Mouse (Mus musculus) large intestine, adult 2 months (tissue): ENCODE measurements around the gene Cd4. TPM values are rescaled to one million over a fixed set of nuclear protein-coding genes. Genes with fewer than 3 reads are reported as not detected.
"Not testable (repeated sequence)": the region's sequence is repeated elsewhere in the genome, so short reads cannot be mapped to it uniquely, and the experiment has no call there.

Experiments used
- DNase-seq: peaks from one replicate; pipeline ENCODE4 v3.0.0-alpha.2; 2012; ENCODE audit warnings: low read depth, low spot score
- WGBS: fragments of 180-500 bp; shearing (Covaris S2); methylation state at CpG from one replicate; pipeline ENCODE4 v1.1.7; 2018; 5-methylcytosine and 5-hydroxymethylcytosine counted together
- polyA plus RNA-seq: library from polyadenylated mRNA; depleted of rRNA; stranded (reverse); fragments of >200 nt; gene quantifications from 2 replicates; pipeline ENCODE4 v1.2.3, GENCODE M21; 2012

The Cd4 gene
- polyA plus RNA-seq, 1 experiment = 6.7 TPM

GRCm38 (mm10) chr6:124857840-124858530 is 30.0 kb downstream of the Cd4 start:
- DNase-seq = no peak
- 30% methylated on average over 26 of the region's 26 CpGs for WGBS

DNA sequence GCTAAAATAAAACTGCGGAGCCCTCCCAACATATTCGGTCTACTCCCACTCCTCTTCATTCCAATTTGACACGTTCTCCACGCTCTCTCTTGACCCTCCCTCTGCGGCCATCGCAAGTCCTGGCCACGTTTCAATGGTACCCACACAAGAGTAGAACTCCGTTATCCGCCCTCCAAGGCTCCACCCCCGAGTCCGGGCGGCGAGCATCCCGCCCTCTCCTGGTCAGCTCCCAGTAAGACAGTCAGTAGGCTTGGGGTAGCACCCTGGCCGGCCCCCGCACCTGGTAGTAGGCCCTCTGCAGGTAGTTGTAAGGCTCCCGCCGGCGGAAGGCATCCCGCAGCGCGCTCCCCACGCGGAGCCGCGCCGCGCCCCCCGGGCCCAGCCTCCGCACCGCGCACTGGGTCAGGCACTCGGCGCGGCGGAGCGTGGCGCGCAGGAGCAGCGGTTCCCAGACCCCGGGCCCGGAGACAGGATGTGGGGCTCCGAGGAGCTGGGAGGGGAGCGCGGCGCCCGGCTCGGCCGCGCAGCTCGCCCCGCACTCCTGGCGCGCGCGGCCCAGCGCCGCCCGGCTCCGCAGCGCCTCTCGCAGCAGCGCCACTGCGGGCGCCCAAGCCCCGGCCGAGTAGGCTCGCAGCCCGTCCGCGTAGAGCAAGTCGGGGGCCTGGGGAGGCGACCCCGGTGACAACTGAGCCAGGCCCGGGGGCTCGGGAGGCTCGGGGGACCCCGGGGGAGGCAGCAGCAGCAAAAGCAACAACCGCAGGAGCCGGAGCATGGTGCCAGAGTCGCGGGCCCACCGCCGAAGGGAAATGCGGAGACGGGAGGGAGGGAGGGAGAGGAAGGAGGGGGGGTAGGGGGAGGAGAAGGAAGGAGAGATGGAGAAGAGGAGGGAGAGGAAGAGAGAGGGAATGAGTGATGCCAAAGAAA is 30.8 kb downstream of the Cd4 start, which contains the start of gene P3h3:
Gene P3h3, minus strand, starts transcription at position 837 of the 924 bp plus-strand sequence.
- 2% methylated on average over 86 of the region's 86 CpGs for WGBS
- no peak for DNase-seq

DNA sequence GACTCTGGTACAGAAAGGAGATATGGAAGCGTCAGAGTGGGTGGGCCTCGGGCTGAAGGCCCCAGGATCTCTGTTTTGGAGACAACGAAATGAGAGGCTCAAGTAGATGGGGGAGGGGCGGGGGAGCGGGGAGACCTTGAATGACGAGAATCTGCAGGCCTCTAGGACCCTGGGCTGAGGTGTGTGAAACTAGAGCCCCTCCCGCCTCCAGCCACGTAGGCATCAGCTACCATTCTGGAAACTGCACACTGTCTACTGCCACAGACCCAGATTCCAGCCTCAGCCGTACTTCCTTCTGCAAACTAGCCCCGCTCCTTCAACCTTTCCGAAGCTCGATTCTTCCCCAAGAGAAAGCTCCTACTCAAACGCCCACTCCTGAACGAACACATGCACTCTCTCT is 31.7 kb downstream of the Cd4 start:
- 33% methylated on average over 14 of the region's 14 CpGs for WGBS
- DNase-seq = no peak

DNA sequence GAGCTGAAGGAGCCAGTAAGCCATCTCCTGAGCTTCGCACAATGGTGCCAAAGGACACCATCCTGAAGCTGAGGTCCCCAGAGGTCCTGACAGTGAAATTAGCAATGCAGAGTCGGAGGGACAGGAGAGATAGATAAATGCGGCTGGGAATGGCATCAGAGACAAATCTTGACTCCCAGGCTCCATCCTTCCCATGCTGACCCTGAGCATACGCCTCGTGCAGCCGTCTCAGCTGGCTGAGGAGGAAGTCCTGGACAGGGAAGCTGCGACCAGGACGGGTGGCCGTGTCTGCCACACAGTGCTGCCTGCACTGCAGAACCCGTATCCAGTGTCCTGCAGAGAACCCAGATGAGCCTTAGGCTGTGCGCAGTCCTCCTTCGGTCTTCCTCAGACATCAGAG is 33.4 kb downstream of the Cd4 start:
- WGBS = 66% methylated on average over 12 of the region's 12 CpGs
- DNase-seq = no peak

DNA sequence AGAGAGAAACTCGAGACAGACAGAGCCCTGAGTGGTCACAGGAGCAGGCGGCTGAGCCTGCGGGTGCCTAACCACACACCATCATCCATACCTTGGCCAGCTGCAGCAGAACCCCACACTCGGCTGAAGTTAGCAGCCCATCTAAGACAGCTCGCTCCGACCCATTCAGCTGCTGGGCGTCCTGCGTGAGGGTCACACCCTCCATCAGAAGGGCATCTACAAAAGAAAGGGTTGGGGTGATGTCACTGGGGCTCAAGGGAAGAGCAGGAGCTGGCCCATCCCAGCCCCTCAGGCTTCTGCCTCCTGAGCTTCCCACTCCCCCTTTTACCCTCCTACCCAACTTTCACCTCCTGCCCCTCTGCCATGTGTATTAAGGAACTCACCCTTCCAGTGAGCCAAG is 37.5 kb downstream of the Cd4 start:
- DNase-seq = no peak
- WGBS = 57% methylated on average over 8 of the region's 8 CpGs

DNA sequence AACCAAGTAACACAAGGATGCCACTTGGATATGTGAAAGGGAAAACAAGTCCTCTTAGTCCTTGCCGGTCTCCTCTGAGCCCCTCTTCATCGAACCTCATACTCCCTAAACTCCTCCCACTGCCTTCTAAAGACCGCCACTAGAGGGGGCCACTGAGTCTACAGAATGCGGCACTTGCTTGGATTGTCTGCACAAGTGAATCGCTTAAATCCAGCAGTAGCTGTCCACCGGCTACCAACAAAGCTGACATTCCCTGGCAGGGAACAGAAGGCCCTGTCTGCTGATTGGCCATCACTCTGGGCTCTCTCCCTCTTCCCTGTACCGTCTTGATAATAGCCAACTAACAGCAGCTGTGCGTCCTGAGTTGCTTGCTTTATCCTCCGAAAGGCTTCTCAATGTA is 40.7 kb downstream of the Cd4 start:
- peak; percentile 70 for DNase-seq
- 16% methylated on average over 9 of the region's 9 CpGs for WGBS

DNA sequence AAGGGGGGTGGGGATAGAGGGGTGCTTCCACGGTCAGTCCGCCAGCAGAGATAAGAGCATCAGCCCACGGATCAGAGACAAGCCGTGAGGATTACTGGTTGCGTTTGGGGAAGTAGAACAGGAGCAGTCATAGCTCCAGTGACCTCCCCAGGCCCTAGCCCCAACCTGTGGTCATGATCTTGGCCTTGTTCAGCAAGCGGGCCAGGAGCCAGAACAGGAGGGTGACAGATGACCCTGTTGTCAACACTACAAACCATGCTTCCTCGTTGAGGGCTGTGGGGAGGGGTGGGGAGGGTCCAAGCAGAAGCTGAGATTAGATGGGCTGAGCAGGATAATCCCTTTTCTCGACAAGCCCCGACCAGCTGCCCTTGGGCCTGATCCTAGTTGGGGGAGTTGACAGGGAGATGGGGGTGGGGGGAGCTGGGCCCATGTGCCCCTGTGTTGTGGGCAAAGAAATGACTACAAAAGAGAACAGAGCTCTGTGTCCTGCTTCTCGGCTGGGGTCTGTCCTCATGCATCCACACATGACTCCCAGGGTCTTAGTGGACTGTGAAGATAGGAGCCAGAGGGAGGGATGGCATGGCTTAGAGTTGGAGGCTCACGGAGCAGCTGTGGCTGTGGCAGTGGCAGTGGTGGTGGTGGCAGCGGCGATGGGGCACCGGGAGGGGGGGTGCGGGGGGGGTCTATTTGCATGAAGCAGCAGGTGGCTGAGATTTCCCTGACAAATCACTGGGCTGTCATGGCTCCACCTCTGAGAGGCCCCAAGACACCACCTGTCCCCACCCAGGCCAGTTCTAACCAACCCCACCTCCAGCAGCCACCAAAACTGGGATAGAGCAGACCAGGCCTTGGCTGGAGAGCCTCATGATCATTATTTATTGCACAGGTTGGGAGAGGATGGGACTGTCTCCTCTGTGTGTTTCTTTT is 47.5 kb downstream of the Cd4 start, which contains the start of gene Gnb3:
Gene Gnb3, minus strand, starts transcription at position 35 of the 927 bp plus-strand sequence.
- 42% methylated on average over 15 of the region's 15 CpGs for WGBS
- DNase-seq = no peak

GRCm38 (mm10) chr6:124839805-124840204 is 48.2 kb downstream of the Cd4 start:
- 23% methylated on average over 8 of the region's 8 CpGs for WGBS
- DNase-seq = no peak

DNA sequence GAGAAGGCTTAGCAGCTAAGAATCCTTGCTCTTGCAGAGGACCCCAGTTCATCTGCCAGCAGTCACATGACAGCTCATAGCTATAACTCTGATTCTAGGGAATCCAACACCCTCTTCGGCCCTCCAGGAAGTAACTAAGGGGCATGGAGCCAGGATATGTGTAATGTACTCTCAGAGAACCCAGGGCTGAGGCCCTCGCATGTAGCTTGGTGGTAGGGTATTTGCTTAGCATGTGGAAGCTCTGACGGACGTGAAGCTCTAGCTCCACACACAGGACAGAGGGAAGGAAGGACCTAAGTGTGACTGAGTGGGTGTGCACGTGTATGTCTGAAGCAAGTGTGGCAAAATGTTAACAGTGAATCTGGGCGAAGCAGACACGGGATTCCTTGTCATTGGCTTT is 51.6 kb downstream of the Cd4 start:
- 57% methylated on average over 7 of the region's 7 CpGs for WGBS

DNA sequence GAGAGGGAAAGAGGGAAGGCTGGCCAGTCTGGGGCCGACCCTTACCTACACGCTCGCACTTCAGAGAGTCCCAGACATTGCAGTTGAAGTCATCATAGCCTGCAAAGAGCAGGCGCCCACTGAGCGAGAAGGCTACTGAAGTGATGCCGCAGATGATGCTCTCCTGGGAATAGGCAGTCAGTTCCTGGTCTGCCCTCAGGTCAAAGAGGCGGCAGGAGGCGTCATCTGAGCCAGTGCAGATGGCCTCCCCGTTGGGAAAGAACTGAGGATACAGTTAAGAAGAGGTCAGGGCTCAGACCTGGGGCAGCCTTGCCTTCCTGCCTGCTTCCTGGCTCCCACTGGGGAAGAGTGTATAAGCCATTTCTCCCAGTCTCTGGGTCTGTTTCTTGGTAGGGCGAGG is 52.5 kb downstream of the Cd4 start:
- WGBS = 81% methylated on average over 10 of the region's 10 CpGs
- no peak for DNase-seq

More for the DNA sequence above, 51.6 kb downstream of the Cd4 start:
- no peak for DNase-seq

- 76% methylated on average over 6 of the region's 6 CpGs for WGBS
- DNase-seq = no peak
Measured at GRCm38 (mm10) chr6:124834512-124835081, 53.4 kb downstream of the Cd4 start.

DNA sequence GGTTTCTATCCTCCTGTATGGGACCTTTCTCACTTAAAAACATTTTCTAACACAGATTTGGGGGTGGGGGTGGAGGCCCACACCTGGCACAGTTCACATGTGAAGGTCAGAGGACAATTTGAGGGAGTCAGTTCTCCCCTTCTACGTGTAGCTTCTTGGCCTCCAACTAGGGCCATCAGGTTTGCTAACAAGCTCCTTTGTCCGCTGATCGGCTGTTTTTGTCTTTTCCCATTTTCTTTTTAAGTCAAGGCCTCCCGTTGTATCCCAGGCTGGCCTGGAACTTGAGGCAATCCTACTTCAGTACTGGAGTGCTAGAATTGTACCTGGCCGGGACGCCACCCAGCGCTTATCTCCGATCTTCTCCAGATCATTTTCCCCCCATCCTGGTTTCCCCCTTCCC is 56.4 kb downstream of the Cd4 start:
- no peak for DNase-seq
- 93% methylated on average over 8 of the region's 8 CpGs for whole genome bisulfite sequencing

GRCm38 (mm10) chr6:124831199-124831598 is 56.8 kb downstream of the Cd4 start:
- DNase-seq = not testable (repeated sequence)
- WGBS = 95% methylated on average over 4 of the region's 4 CpGs

GRCm38 (mm10) chr6:124829799-124830700 is 58.0 kb downstream of the Cd4 start:
- DNase-seq = peak; percentile 87
- WGBS = under 1% methylated on average over 38 of the region's 38 CpGs

DNA sequence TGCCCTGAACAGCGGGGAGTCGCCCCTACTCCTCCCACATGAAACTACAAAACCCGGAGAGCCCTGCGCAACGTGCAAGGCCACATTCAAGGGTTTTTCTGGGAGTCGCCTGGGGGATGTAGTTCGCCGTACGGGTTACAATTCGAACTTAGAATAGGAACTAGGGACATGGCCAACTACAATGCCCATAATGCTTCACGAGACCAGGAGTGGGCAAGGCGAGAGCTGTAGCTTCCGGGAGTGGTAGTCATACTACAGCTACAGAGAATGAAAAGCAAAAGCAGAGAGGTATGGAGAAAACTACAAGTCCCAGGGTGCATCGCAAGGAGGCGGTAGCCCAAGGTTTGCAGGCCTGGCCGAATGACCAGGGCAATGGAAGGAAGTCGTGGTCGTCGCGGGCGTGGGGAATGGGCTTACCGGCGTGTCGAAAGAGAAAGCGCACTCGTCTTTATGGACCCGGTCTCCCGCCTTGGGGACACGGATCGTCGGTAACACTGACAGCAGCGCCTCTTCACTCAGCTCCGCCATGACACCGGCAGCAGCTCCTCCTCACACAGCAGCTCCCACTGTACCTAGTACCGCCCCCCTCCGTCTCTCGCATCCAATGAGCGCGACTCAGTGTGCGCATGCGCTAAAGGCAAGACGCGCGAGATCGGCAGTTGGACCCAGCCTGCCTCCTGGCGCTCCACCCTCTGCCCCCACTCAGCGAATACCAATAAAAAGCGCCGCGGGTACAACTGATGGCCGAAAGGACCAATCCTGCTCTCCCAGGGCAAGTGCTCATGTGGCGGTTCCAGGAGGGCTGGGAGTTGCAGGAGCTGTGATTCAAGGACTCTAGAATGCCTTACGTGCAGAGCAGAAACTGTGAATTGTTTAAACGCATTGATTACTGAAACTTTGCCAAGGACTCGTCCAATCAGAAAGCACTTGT is 58.9 kb downstream of the Cd4 start, which contains the start of the genes Usp5 and Cdca3:
Gene Usp5, minus strand, starts transcription at position 617 of the 931 bp plus-strand sequence.
Gene Cdca3, plus strand, starts transcription at position 680 of the 931 bp plus-strand sequence.
- under 1% methylated on average over 55 of the region's 55 CpGs for WGBS
- peak; percentile 100 for DNase-seq

DNA sequence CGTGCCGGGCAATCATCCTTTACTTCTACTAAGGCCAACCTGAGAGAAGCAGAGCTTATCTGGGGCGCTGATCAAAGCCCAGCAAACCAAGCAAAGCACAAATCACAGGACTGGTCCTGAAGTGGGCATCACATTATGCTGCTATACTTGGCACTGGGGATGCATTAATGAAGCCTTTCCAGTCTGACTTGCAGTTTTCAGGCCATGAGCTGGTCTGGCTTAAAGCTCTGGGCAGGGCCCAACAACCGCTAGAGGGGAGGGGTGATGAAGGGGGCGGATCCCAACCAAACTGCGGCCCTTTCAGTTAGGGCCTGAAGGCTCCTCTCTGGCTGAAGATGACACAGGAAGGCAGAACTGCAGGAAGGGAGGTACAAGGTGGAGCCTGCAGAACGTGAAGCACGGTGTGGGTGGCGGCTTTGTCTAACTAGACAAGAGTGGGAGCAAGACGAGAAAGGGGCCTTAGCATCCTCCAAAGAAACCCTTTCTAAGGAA is 59.9 kb downstream of the Cd4 start:
- WGBS = 15% methylated on average over 10 of the region's 10 CpGs
- DNase-seq = no peak

GRCm38 (mm10) chr6:124822049-124822448 is 66.0 kb downstream of the Cd4 start:
- DNase-seq = no peak
- 94% methylated on average over 4 of the region's 4 CpGs for WGBS
